Mouse (Mus musculus) kidney, adult 8-10 months (tissue): ENCODE measurements around the gene Olfr198.
"Not testable (repeated sequence)": the region's sequence is repeated elsewhere in the genome, so short reads cannot be mapped to it uniquely, and the experiment has no call there.

Experiments
- DNase-seq, 2 experiments: peaks; one replicate each; pipeline ENCODE4 v3.0.0; 2022

The Olfr198 gene

GRCm38 (mm10) chr16:59203433-59203832 is at the start of gene Olfr198:
Gene Olfr198 (minus strand): TSS chr16:59203533.
- DNase-seq: not testable (repeated sequence)

- DNase-seq: no peak
Measured at GRCm38 (mm10) chr16:59249684-59250083, 46.4 kb upstream of the Olfr198 start.

GRCm38 (mm10) chr16:59219667-59220066 is 16.3 kb upstream of the Olfr198 start, which contains the start of gene Olfr199:
Gene Olfr199 (minus strand): TSS chr16:59219767.
- DNase-seq: not testable (repeated sequence)

- not testable (repeated sequence) for DNase-seq
Measured at GRCm38 (mm10) chr16:59217861-59218260, 14.5 kb upstream of the Olfr198 start.

- no peak for DNase-seq
Measured at GRCm38 (mm10) chr16:59170354-59170753, 33.0 kb downstream of the Olfr198 start, which contains the start of gene Olfr196. Gene Olfr196 (minus strand): TSS chr16:59170454.

GRCm38 (mm10) chr16:59151996-59152395 is 51.3 kb downstream of the Olfr198 start:
- DNase-seq: no peak
